Mouse (Mus musculus) Patski (cell line): ENCODE measurements around the gene Obox2. TPM values are rescaled to one million over a fixed set of nuclear protein-coding genes. Genes with fewer than 3 reads are reported as not detected.
"Not testable (repeated sequence)": the region's sequence is repeated elsewhere in the genome, so short reads cannot be mapped to it uniquely, and the experiment has no call there.

ENCODE experiments used
- ATAC-seq: fragments of 100-300 bp; one replicate; pipeline ENCODE4 v1.8.0; 2021
- CTCF ChIA-PET: fragments of 350-600 bp; sonication (Branson Sonifier 250); formaldehyde crosslinking; loops from one replicate; lab custom pipeline; 2022; ENCODE audit warnings: inconsistent platforms; lab: Charles Lee
- POLR2A ChIA-PET: fragments of 350-600 bp; sonication (Branson Sonifier 250); formaldehyde crosslinking; loops from one replicate; lab custom pipeline; 2022; ENCODE audit warnings: antibody characterized with exemption, inconsistent platforms; lab: Charles Lee
- DNase-seq: peaks from one replicate; pipeline ENCODE4 v3.0.0-alpha.2; 2011; ENCODE audit warnings: low read depth, low spot score
- H3K27me3 ChIP-seq: fragments of 371-371 bp; one replicate; pipeline ENCODE4 v1.5.1; 2021
- in situ Hi-C: fragments of 300-500 bp; cut with MboI; formaldehyde crosslinking; loops from 3 replicates; pipeline ENCODE4 v1.11.1; 2018; ENCODE audit warnings: low pct_unique_long_range_greater_than_20kb, mixed read lengths
- polyA plus RNA-seq: library from polyadenylated mRNA; unstranded; gene quantifications from one replicate; pipeline ENCODE4 v1.2.3, GENCODE M21; 2021

Gene Obox2
- polyA plus RNA-seq: not detected

DNA sequence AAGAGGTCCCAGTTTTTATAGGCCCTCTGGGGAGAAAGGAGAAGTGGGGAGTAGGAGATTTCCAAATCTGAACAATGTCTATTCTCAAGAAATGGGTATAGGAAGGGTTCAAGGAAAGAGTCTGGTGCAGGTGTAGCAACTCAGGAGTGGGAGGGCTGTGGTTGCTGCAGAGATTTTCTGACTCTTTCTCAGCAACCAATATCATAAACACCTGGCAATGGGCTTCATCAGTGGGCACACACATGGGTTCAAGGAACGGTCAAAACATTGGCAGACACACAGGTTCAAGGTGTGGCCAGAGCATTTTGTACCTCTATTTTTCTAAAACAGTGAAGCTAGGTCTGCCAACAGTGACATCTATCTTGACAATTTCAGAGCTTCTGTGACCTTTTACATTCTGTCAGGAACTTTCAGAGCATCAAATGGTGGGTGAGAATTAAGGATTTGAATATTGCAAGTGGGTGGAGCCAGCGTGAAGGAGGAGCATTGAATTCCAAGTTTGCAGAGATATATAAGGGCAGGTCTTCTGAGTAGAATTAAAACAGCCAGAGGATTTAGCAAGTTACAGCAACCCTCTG lies at the start of gene Obox2, which contains the start of gene Obox1:
Gene Obox2 (plus strand): TSS at position 301 of the 578 bp plus-strand sequence.
Gene Obox1 (plus strand): TSS at position 528 of the 578 bp plus-strand sequence.
- CTCF ChIA-PET, DNase-seq, in situ Hi-C loops, POLR2A ChIA-PET, ATAC-seq, H3K27me3 ChIP-seq: not testable (repeated sequence)

GRCm38 (mm10) chr7:15399147-15399874 lies 10.8 kb downstream of the Obox2 start:
- ATAC-seq, DNase-seq, in situ Hi-C loops, POLR2A ChIA-PET, H3K27me3 ChIP-seq, CTCF ChIA-PET: not testable (repeated sequence)

DNA sequence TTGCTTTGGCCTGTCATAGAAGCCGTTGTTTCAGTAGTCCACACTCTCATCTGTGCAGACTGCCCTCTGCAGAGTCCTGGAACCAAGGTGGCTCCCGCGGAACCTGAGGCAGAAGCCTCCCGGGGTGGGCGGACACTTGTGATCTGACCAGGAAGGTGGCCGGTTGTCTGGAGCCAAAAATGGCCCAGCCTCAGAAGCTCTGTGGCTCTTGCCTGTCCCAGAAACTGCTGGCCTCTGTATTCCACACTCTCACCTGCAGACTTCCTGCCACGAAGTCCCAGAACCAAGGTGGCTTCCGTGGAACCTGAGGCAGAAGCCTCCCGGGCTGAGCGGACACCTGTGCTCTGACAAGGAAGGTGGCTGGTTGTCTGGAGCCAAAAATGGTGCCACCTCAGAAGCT lies 18.3 kb downstream of the Obox2 start:
- CTCF ChIA-PET, ATAC-seq, H3K27me3 ChIP-seq, in situ Hi-C loops, POLR2A ChIA-PET, DNase-seq: not testable (repeated sequence)

DNA sequence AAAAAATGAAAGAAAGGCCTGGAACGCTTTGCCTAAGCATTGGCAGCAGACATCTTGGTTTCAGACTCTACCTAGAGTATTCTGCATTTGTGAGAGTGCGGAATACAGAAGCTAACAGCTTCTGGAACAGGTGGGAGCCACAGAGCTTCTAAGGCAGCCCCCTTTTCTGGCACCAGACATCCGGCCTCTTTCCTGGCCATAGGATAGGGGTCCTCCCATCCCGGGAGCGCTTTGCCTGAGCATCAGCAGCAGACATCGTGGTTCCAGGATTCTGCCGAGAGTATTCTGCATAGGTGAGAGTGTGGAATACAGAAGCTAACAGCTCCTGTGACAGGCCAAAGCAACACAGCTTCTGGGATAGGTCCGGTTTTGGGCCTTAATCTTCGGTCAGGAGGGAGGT lies 29.5 kb downstream of the Obox2 start:
- POLR2A ChIA-PET, ATAC-seq, CTCF ChIA-PET, H3K27me3 ChIP-seq, in situ Hi-C loops, DNase-seq: not testable (repeated sequence)

- ATAC-seq, POLR2A ChIA-PET, DNase-seq, CTCF ChIA-PET, in situ Hi-C loops, H3K27me3 ChIP-seq: not testable (repeated sequence)
Observed at GRCm38 (mm10) chr7:15425537-15425936, 37.0 kb downstream of the Obox2 start.

Other genes starting within 250 kb of the Obox2 start
- not detected for gene Obox1, start 227 bp downstream of the Obox2 start, polyA plus RNA-seq